Mouse (Mus musculus): ENCODE results near the gene BC030867. TPM values are rescaled to one million over a fixed set of nuclear protein-coding genes. Genes with fewer than 3 reads are reported as not detected.

The BC030867 gene
- total RNA-seq, 2 experiments from 2014 or later = not detected

Small RNAs within 50 kb of the gene (microRNA-seq; reads per million reads assigned to microRNA genes)
- gene Mir8101 = 2.4 reads per million

Other genes with a start within 250 kb of the BC030867 start
- gene Mpp3, start 220.4 kb upstream of the BC030867 start, total RNA-seq (2021) = 10 to 100 TPM; 15.7 to 24.5 TPM
- gene Cd300lg, start 207.4 kb upstream of the BC030867 start, total RNA-seq (2021) = 10 to 100 TPM; 16.1 to 19.0 TPM
- gene Mpp2, start 160.4 kb upstream of the BC030867 start, total RNA-seq (2021) = 1 to 10 TPM; 1.0 to 1.2 TPM
- not detected for gene Ppy, start 147.6 kb upstream of the BC030867 start, total RNA-seq (2021)
- gene Pyy, start 141.1 kb upstream of the BC030867 start, total RNA-seq (2021) = not detected
- gene Nags, start 103.4 kb upstream of the BC030867 start, total RNA-seq (2021) = not detected
- gene Tmem101, start 92.5 kb upstream of the BC030867 start, total RNA-seq (2021) = 1 to 10 TPM; 9.3 to 9.8 TPM
- 100 to 1,000 TPM; 102 to 105 TPM for gene Lsm12, start 63.6 kb upstream of the BC030867 start, total RNA-seq (2021)
- 10 to 100 TPM; 60.4 to 61.1 TPM for gene G6pc3, start 59.3 kb upstream of the BC030867 start, total RNA-seq (2021)
- gene Hdac5, start 18.7 kb upstream of the BC030867 start, total RNA-seq (2021) = 100 to 1,000 TPM in 1 of 2 experiments, 10 to 100 TPM in 1; 73.6 to 104 TPM
- 10 to 100 TPM; 86.0 to 97.5 TPM for gene Asb16, start 19.9 kb downstream of the BC030867 start, total RNA-seq (2021)
- 10 to 100 TPM; 14.6 to 15.8 TPM for gene Tmub2, start 36.0 kb downstream of the BC030867 start, total RNA-seq (2021)
- 10 to 100 TPM in 1 of 2 experiments, 1 to 10 TPM in 1; 9.3 to 13.0 TPM for gene Atxn7l3, start 47.7 kb downstream of the BC030867 start, total RNA-seq (2021)
- 10 to 100 TPM; 35.4 to 42.6 TPM for gene Ubtf, start 70.9 kb downstream of the BC030867 start, total RNA-seq (2021)
- under 1 TPM in 1 of 2 experiments, not detected in 1; 0.07 TPM for gene Slc4a1, start 117.3 kb downstream of the BC030867 start, total RNA-seq (2021)
- gene Rundc3a, start 144.5 kb downstream of the BC030867 start, total RNA-seq (2021) = not detected
- gene Slc25a39, start 159.1 kb downstream of the BC030867 start, total RNA-seq (2021) = 10 to 100 TPM; 61.2 to 62.0 TPM
- 10 to 100 TPM; 17.1 to 20.7 TPM for gene Grn, start 181.4 kb downstream of the BC030867 start, total RNA-seq (2021)
- 1 to 10 TPM in 1 of 2 experiments, under 1 TPM in 1; 0.62 to 1.1 TPM for gene Fam171a2, start 198.8 kb downstream of the BC030867 start, total RNA-seq (2021)
- gene Itga2b, start 221.2 kb downstream of the BC030867 start, total RNA-seq (2021) = 1 to 10 TPM in 1 of 2 experiments, under 1 TPM in 1; 0.64 to 1.4 TPM